Mouse (Mus musculus): ENCODE measurements around the gene Mindy4.
"Not testable (repeated sequence)": the region's sequence is repeated elsewhere in the genome, so short reads cannot be mapped to it uniquely, and the experiment has no call there.

Mindy4 gene

GRCm38 (mm10) chr6:55202913-55203910 is at the start of gene Mindy4:
Mindy4 (plus strand) TSS chr6:55203383.
- DNase-seq (ENCODE audit: low spot score in 2 of 2), result peak; percentile 19 to 30

GRCm38 (mm10) chr6:55159256-55159655 is 43.9 kb upstream of the Mindy4 start:
- no peak for DNase-seq (ENCODE audit: low spot score in 2 of 2)

GRCm38 (mm10) chr6:55161311-55161761 is 41.8 kb upstream of the Mindy4 start:
- no peak for DNase-seq (ENCODE audit: low spot score in 2 of 2)

- DNase-seq (ENCODE audit: low spot score in 2 of 2), result no peak
These were observed 40.1 kb upstream of the Mindy4 start for GRCm38 (mm10) chr6:55163046-55163584.

- DNase-seq (ENCODE audit: low spot score in 2 of 2), result peak; percentile 26 to 61
These were observed 36.3 kb upstream of the Mindy4 start for GRCm38 (mm10) chr6:55166777-55167463.

- no peak for DNase-seq (ENCODE audit: low spot score in 2 of 2)
These were observed 33.4 kb upstream of the Mindy4 start for GRCm38 (mm10) chr6:55169818-55170217.

GRCm38 (mm10) chr6:55171638-55172037 is 31.5 kb upstream of the Mindy4 start:
- no peak for DNase-seq (ENCODE audit: low spot score in 2 of 2)

- DNase-seq (ENCODE audit: low spot score in 2 of 2), result no peak
These were observed 30.0 kb upstream of the Mindy4 start for GRCm38 (mm10) chr6:55173171-55173570.

- DNase-seq (ENCODE audit: low spot score in 2 of 2), result no peak
These were observed 29.2 kb upstream of the Mindy4 start for GRCm38 (mm10) chr6:55173941-55174349.

- DNase-seq (ENCODE audit: low spot score in 2 of 2), result no peak
These were observed 28.4 kb upstream of the Mindy4 start, which contains the start of gene Inmt for GRCm38 (mm10) chr6:55174741-55175181. Inmt (minus strand) TSS chr6:55175043.

- no peak for DNase-seq (ENCODE audit: low spot score in 2 of 2)
These were observed 27.7 kb upstream of the Mindy4 start for GRCm38 (mm10) chr6:55175456-55175855.

- no peak for DNase-seq (ENCODE audit: low spot score in 2 of 2)
These were observed 27.3 kb upstream of the Mindy4 start for GRCm38 (mm10) chr6:55175892-55176291.

GRCm38 (mm10) chr6:55177060-55177732 is 26.0 kb upstream of the Mindy4 start:
- no peak for DNase-seq (ENCODE audit: low spot score in 2 of 2)

GRCm38 (mm10) chr6:55179560-55179959 is 23.6 kb upstream of the Mindy4 start:
- DNase-seq (ENCODE audit: low spot score in 2 of 2), result no peak

GRCm38 (mm10) chr6:55182655-55183430 is 20.3 kb upstream of the Mindy4 start:
- no peak for DNase-seq (ENCODE audit: low spot score in 2 of 2)

- DNase-seq (ENCODE audit: low spot score in 2 of 2), result not testable (repeated sequence)
These were observed 15.4 kb upstream of the Mindy4 start for GRCm38 (mm10) chr6:55187827-55188226.

GRCm38 (mm10) chr6:55189406-55189805 is 13.8 kb upstream of the Mindy4 start:
- DNase-seq (ENCODE audit: low spot score in 2 of 2), result no peak

- no peak for DNase-seq (ENCODE audit: low spot score in 2 of 2)
These were observed 11.6 kb upstream of the Mindy4 start for GRCm38 (mm10) chr6:55191537-55191936.

GRCm38 (mm10) chr6:55193171-55193570 is 10.0 kb upstream of the Mindy4 start:
- no peak for DNase-seq (ENCODE audit: low spot score in 2 of 2)

- DNase-seq (ENCODE audit: low spot score in 2 of 2), result no peak
These were observed 4.1 kb upstream of the Mindy4 start for GRCm38 (mm10) chr6:55199047-55199446.

- no peak for DNase-seq (ENCODE audit: low spot score in 2 of 2)
These were observed 748 bp downstream of the Mindy4 start for GRCm38 (mm10) chr6:55203931-55204330.
